Mouse (Mus musculus): ENCODE measurements around the gene 2210017I01Rik. TPM values are rescaled to one million over a fixed set of nuclear protein-coding genes. Genes with fewer than 3 reads are reported as not detected.

2210017I01Rik gene
- not detected in 2 replicates for polyA plus RNA-seq (2016; fragmentation: Nextera tagmentation; extraction: Ambion mirVana)

DNA sequence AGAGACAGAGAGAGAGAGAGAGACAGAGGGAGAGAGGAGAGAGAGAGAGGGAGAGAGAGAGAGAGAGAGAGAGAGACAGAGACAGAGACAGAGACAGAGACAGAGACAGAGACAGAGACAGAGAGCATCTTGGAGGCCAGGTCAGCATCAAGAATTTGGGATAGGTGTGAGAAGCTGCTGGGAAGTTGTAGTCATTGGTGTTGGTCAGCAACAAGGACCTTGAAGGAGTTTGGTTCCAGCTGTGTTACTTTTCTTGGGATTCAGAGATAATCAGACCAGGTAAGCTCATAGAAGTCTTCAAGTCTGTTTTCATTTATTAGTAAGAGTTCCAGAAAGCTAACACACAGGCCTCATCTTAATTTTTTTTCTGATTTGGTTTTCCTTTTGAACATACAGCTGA is at the start of gene 2210017I01Rik:
TSS of gene 2210017I01Rik (minus strand) at position 101 of the 400 bp plus-strand sequence.
- Histone ChIP-seq H3K9me3 (no peaks in the 10 kb centered on the region), H3K27me3 (replicated peaks; ENCODE audit: low read depth, poor library complexity, severe bottlenecking) (no peaks in the 10 kb centered on the region), H3K27ac (replicated peaks) (no peak within 1 kb of the TSS), H3K36me3 (replicated peaks) (no peaks in the 10 kb centered on the region), H3K4me3 (no peak within 1 kb of the TSS), H3K4me1 (no peaks in the 10 kb centered on the region)
- DNase-seq (ENCODE audit: low spot score) = no peak

- H3K4me1 ChIP-seq = no peaks in the 10 kb centered on the region
- H3K27ac ChIP-seq (replicated peaks) = no peak within 1 kb of the TSS
- H3K9me3 ChIP-seq = no peaks in the 10 kb centered on the region
- H3K4me3 ChIP-seq = no peak within 1 kb of the TSS
- no peak for DNase-seq (ENCODE audit: low spot score)
- no peaks in the 10 kb centered on the region for H3K36me3 ChIP-seq (replicated peaks)
- no peaks in the 10 kb centered on the region for H3K27me3 ChIP-seq (replicated peaks; ENCODE audit: low read depth, poor library complexity, severe bottlenecking)
Measured at GRCm38 (mm10) chr3:92656826-92657225, 49.5 kb upstream of the 2210017I01Rik start, which contains the start of gene Lce1b. TSS of gene Lce1b (minus strand) at chr3:92656926.

DNA sequence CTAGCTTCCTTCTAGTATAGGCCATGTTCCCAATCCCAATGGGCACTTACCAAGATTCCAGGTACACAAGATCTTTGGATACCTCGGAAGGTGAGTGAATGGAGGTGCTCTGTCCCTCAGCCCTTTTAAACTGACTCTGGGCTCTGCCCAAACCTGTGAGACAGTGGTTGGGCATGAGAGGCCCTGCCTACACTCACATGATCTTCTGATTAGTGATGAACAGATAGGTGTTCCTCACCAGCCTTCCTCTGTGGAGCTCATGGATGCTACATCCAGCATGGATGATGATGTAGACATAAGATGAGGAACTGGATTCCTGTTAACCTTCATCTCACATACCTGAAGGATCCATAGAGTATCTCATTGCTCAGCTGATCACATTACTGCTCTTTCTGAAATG is 40.9 kb upstream of the 2210017I01Rik start, which contains the start of gene Lce1a1:
TSS of gene Lce1a1 (minus strand) at position 101 of the 400 bp plus-strand sequence.
- no peak for DNase-seq (ENCODE audit: low spot score)
- no peaks in the 10 kb centered on the region for H3K36me3 ChIP-seq (replicated peaks)
- no peak within 1 kb of the TSS for H3K4me3 ChIP-seq
- H3K27ac ChIP-seq (replicated peaks) = no peak within 1 kb of the TSS
- H3K27me3 ChIP-seq (replicated peaks; ENCODE audit: low read depth, poor library complexity, severe bottlenecking) = no peaks in the 10 kb centered on the region
- no peaks in the 10 kb centered on the region for H3K9me3 ChIP-seq
- WGBS = 81% methylated on average over 1 of the region's 1 CpGs
- H3K4me1 ChIP-seq = no peaks in the 10 kb centered on the region

- Histone ChIP-seq H3K27ac (replicated peaks) (no peak overlapping the region), H3K36me3 (replicated peaks) (no peaks in the 10 kb centered on the region), H3K9me3 (no peaks in the 10 kb centered on the region), H3K4me3 (no peak overlapping the region), H3K4me1 (no peaks in the 10 kb centered on the region), H3K27me3 (replicated peaks; ENCODE audit: low read depth, poor library complexity, severe bottlenecking) (no peaks in the 10 kb centered on the region)
- 93% methylated on average over 15 of the region's 15 CpGs for WGBS
- DNase-seq (ENCODE audit: low spot score) = no peak
Measured at GRCm38 (mm10) chr3:92639854-92640253, 32.6 kb upstream of the 2210017I01Rik start.

- DNase-seq (ENCODE audit: low spot score) = no peak
- 84% methylated on average over 3 of the region's 3 CpGs for WGBS
- Histone ChIP-seq H3K4me3 (no peak overlapping the region), H3K27me3 (replicated peaks; ENCODE audit: low read depth, poor library complexity, severe bottlenecking) (no peaks in the 10 kb centered on the region), H3K36me3 (replicated peaks) (no peaks in the 10 kb centered on the region), H3K27ac (replicated peaks) (no peak overlapping the region), H3K9me3 (no peaks in the 10 kb centered on the region), H3K4me1 (no peaks in the 10 kb centered on the region)
Measured at GRCm38 (mm10) chr3:92638653-92638991, 31.3 kb upstream of the 2210017I01Rik start.

DNA sequence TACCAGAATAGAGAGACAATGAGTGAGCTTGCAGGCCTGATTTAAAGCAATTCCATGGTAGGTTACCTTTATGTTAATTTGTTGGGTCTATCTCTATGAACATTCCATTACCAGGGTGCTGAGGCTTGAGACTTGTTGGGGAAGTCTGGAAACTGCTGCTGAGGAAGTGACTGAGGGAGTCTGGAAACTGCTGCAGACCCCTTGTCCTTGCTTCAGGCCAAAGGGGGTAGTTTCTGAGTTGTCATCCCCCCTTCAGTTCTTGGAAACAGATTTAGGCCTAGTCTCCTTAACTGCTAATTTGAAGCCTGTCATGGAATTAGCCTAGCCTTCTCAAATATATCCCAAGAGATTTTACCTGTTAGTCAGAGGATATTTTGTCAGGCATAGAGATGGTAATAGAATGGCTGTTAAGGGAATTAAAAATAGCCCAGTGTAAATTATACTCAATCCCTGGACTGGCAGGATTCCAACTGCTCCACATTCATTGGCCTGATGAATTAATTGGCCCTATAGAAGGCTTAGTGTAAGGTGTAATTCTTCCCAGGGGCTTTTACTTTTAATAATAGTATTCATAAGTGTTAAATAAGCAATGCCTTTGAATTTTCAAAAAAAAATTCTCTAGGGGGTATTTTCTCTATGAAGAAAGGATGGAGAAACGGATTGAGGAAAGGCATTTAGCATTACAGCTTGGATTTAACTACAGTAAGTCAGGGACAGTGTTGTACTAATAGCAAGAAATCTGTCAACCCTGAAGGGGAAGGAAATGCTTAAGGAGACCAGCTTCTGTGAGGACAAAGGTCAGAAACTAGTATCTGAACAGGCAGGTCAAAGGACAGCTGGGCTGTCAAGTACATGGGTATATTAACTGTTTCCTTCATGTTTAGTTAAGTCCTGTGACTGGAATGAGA is 30.7 kb upstream of the 2210017I01Rik start:
- H3K4me3 ChIP-seq = no peak overlapping the region

DNA sequence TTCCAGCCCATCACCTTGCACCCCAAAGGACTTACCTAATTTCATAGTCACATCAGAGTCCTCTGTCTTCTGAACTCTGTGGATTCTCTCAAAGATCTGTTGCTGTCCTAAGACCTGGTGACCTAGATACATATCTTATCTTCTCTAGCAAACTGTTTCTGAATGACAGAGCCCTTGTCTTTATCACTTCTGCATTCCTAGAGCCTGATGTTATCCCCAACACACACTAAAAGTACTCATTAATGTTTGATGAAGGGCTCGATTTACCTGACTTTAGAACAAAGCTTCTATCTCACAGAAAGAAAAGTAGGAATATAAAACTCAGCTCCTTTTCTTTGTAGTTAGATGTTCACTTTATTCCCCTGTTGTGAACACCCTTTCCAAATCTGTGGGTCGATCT is 14.3 kb upstream of the 2210017I01Rik start, which contains the start of gene Lce6a:
TSS of gene Lce6a (minus strand) at position 101 of the 400 bp plus-strand sequence.
- Histone ChIP-seq H3K36me3 (replicated peaks) (no peaks in the 10 kb centered on the region), H3K27me3 (replicated peaks; ENCODE audit: low read depth, poor library complexity, severe bottlenecking) (no peaks in the 10 kb centered on the region), H3K4me3 (no peak within 1 kb of the TSS), H3K27ac (replicated peaks) (no peak within 1 kb of the TSS), H3K9me3 (no peaks in the 10 kb centered on the region), H3K4me1 (no peaks in the 10 kb centered on the region)
- WGBS = 86% methylated on average over 2 of the region's 2 CpGs
- DNase-seq (ENCODE audit: low spot score) = no peak

More for the DNA sequence above, 30.7 kb upstream of the 2210017I01Rik start:
- 59% methylated on average over 1 of the region's 1 CpGs for WGBS
- no peaks in the 10 kb centered on the region for H3K27me3 ChIP-seq (replicated peaks; ENCODE audit: low read depth, poor library complexity, severe bottlenecking)
- H3K9me3 ChIP-seq = no peaks in the 10 kb centered on the region
- DNase-seq (ENCODE audit: low spot score) = no peak
- H3K4me1 ChIP-seq = no peaks in the 10 kb centered on the region
- H3K27ac ChIP-seq (replicated peaks) = no peak overlapping the region
- no peaks in the 10 kb centered on the region for H3K36me3 ChIP-seq (replicated peaks)

GRCm38 (mm10) chr3:92609804-92610203 is 2.5 kb upstream of the 2210017I01Rik start:
- no peak overlapping the region for H3K4me3 ChIP-seq
- H3K27ac ChIP-seq (replicated peaks) = no peak overlapping the region
- no peaks in the 10 kb centered on the region for H3K27me3 ChIP-seq (replicated peaks; ENCODE audit: low read depth, poor library complexity, severe bottlenecking)
- DNase-seq (ENCODE audit: low spot score) = no peak
- no peaks in the 10 kb centered on the region for H3K9me3 ChIP-seq
- H3K4me1 ChIP-seq = no peaks in the 10 kb centered on the region
- 72% methylated on average over 1 of the region's 1 CpGs for WGBS
- no peaks in the 10 kb centered on the region for H3K36me3 ChIP-seq (replicated peaks)

DNA sequence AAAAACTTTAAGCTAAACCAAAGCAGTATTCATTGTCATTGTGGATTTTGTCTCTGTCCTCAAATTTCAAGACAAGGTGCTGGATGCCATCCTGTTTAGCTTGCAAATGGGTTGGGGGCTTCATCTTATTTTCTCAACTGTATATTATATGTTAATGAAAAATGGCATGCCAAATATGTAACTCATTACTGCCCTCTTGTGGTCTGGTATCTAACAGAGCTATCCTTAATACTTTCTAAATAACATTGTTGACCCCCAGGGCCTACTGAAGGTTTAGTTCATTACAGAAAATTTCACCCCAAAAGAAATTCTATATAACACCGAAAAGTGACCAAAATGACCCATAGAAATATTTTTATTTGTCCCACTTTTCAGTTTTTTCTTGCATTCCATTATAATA is 5.1 kb downstream of the 2210017I01Rik start:
- Histone ChIP-seq H3K36me3 (replicated peaks) (no peaks in the 10 kb centered on the region), H3K4me3 (no peak overlapping the region), H3K4me1 (no peaks in the 10 kb centered on the region), H3K27ac (replicated peaks) (no peak overlapping the region), H3K9me3 (peaks cover 9% of the 10 kb centered on the region; the same call in 1 of the 2 replicates), H3K27me3 (replicated peaks; ENCODE audit: low read depth, poor library complexity, severe bottlenecking) (no peaks in the 10 kb centered on the region)
- WGBS = 57% methylated on average over 1 of the region's 1 CpGs
- DNase-seq (ENCODE audit: low spot score) = no peak

DNA sequence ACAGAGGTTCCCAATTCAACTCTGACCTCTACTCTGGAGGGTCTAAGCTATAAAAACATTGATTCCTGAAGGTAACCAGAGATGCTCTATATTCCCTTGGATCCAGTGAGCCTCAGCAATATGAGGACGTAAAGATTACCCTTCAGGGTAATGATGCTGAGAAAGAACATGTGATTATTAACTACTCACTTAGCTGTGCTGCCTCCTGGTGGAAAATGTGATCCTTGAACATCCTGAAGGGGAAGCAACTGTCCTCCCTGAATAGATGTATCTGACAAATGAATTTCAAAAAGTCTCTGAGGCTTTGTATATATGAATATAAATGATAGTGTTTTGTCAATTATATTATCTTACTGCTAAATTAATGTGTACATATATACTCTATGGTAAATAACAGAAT is 6.8 kb downstream of the 2210017I01Rik start:
- no peaks in the 10 kb centered on the region for H3K36me3 ChIP-seq (replicated peaks)
- WGBS = 48% methylated on average over 1 of the region's 1 CpGs
- no peak overlapping the region for H3K4me3 ChIP-seq
- peaks cover 9% of the 10 kb centered on the region; the same call in 1 of the 2 replicates for H3K9me3 ChIP-seq
- no peaks in the 10 kb centered on the region for H3K27me3 ChIP-seq (replicated peaks; ENCODE audit: low read depth, poor library complexity, severe bottlenecking)
- no peaks in the 10 kb centered on the region for H3K4me1 ChIP-seq
- no peak for DNase-seq (ENCODE audit: low spot score)
- H3K27ac ChIP-seq (replicated peaks) = no peak overlapping the region

- Histone ChIP-seq H3K9me3 (peaks cover 9% of the 10 kb centered on the region; the same call in 1 of the 2 replicates), H3K4me3 (no peak overlapping the region), H3K4me1 (no peaks in the 10 kb centered on the region), H3K27me3 (replicated peaks; ENCODE audit: low read depth, poor library complexity, severe bottlenecking) (no peaks in the 10 kb centered on the region), H3K27ac (replicated peaks) (no peak overlapping the region), H3K36me3 (replicated peaks) (no peaks in the 10 kb centered on the region)
- DNase-seq (ENCODE audit: low spot score) = no peak
Measured at GRCm38 (mm10) chr3:92599973-92600372, 7.3 kb downstream of the 2210017I01Rik start.

DNA sequence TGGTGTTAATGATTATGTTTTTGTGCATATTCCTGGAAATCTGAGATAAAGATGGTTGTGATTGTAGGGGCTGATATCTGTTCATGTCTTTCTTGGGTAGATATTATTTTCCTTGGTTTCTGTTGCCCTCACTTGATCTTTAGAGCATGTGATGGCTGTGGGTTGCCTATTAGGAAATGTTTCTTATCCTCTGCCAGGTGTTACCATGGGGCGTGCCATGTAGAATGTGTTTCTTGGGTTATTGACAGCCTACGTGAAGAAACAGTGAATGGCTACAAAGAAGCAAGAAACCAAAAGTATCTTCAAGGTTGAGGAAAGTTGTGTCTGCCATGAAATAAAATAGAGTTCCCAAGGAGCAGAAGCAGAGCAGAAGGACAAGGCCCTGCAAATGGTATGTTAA is 8.9 kb downstream of the 2210017I01Rik start:
- 95% methylated on average over 2 of the region's 2 CpGs for WGBS
- Histone ChIP-seq H3K4me1 (no peaks in the 10 kb centered on the region), H3K27me3 (replicated peaks; ENCODE audit: low read depth, poor library complexity, severe bottlenecking) (no peaks in the 10 kb centered on the region), H3K27ac (replicated peaks) (no peak overlapping the region), H3K36me3 (replicated peaks) (no peaks in the 10 kb centered on the region), H3K4me3 (no peak overlapping the region), H3K9me3 (peaks cover 9% of the 10 kb centered on the region; the same call in 1 of the 2 replicates)
- no peak for DNase-seq (ENCODE audit: low spot score)

GRCm38 (mm10) chr3:92588858-92589257 is 18.4 kb downstream of the 2210017I01Rik start, which contains the start of gene Smcp:
TSS of gene Smcp (minus strand) at chr3:92588997.
- Histone ChIP-seq H3K36me3 (replicated peaks) (no peaks in the 10 kb centered on the region), H3K4me1 (no peaks in the 10 kb centered on the region), H3K27ac (replicated peaks) (no peak within 1 kb of the TSS), H3K4me3 (no peak within 1 kb of the TSS), H3K9me3 (no peaks in the 10 kb centered on the region), H3K27me3 (replicated peaks; ENCODE audit: low read depth, poor library complexity, severe bottlenecking) (no peaks in the 10 kb centered on the region)
- no peak for DNase-seq (ENCODE audit: low spot score)
- 85% methylated on average over 1 of the region's 1 CpGs for WGBS

Measured in embryonic facial prominence, embryonic 10.5 days (tissue).